Mouse (Mus musculus) cortical plate, adult 2 months (tissue): Measurements from ENCODE around the gene Gm12248. TPM values are rescaled to one million over a fixed set of nuclear protein-coding genes. Genes with fewer than 3 reads are reported as not detected.

ENCODE experiments used
- H3K27ac ChIP-seq: fragments of 200-500 bp; 2 replicates; pipeline ENCODE4 v1.5.1; 2012; ENCODE audit warnings: low read length, control low read depth, inconsistent platforms; ENCODE audit not compliant: insufficient read depth
- H3K4me1 ChIP-seq: fragments of 200-500 bp; 2 replicates; pipeline ENCODE4 v1.6.1; 2011; ENCODE audit warnings: low read length; ENCODE audit not compliant: control insufficient read depth, insufficient read depth
- H3K4me3 ChIP-seq: fragments of 200-500 bp; 2 replicates; pipeline ENCODE4 v1.5.1; 2011; ENCODE audit warnings: mild to moderate bottlenecking, low read length, control low read depth; ENCODE audit not compliant: insufficient read depth
- CTCF ChIP-seq: fragments of 200-500 bp; IDR thresholded peaks from 2 replicates; pipeline ENCODE4 v1.5.1; 2011; ENCODE audit warnings: mild to moderate bottlenecking, control low read depth, low read length; ENCODE audit not compliant: insufficient read depth; ENCODE audit errors: extremely low read depth
- POLR2A ChIP-seq: fragments of 200-500 bp; IDR thresholded peaks from 2 replicates; pipeline ENCODE4 v1.6.1; 2011; ENCODE audit warnings: mild to moderate bottlenecking, low read length, control low read depth; ENCODE audit not compliant: insufficient read depth; ENCODE audit errors: extremely low read depth
- polyA plus RNA-seq: library from polyadenylated mRNA; depleted of rRNA; stranded (reverse); fragments of >200 nt; gene quantifications from 2 replicates; pipeline ENCODE4 v1.2.3, GENCODE M21; 2012; rRNA removed

Gm12248 gene
- polyA plus RNA-seq, 1 experiment, result not detected

GRCm38 (mm10) chr11:58024271-58024670 lies 68.7 kb downstream of the Gm12248 start:
- TF ChIP-seq POLR2A (no peak), CTCF (no peak)
- Histone ChIP-seq H3K4me3 (no peak overlapping the region), H3K4me1 (peaks cover 16% of the 10 kb centered on the region), H3K27ac (no peak overlapping the region)

- no peak overlapping the region for H3K27ac ChIP-seq
Measured at GRCm38 (mm10) chr11:58021618-58022017, 71.3 kb downstream of the Gm12248 start.

DNA sequence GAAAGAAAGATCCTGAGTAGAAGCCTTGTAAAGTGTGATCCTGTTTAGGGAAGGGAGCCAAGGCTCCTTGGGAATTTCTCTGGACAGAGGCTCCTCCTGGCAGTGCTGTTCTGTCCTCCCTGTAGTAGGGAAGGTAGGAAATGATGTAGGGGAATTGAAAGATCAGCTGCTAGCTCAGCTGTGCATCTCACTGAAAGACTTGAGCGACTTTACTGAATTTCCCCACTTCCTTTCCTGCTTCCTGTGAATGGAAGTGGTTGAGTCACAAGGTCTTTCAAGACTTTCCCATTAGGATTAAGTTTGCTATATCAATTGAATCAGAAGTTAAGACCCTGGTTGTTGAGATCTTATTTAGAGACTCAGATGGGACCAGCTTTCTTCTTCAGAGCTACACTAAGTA lies 71.8 kb downstream of the Gm12248 start:
- Histone ChIP-seq H3K4me1 (peaks cover 27% of the 10 kb centered on the region), H3K27ac (no peak overlapping the region), H3K4me3 (no peak overlapping the region)
- TF ChIP-seq CTCF (no peak), POLR2A (no peak)

More at GRCm38 (mm10) chr11:58021618-58022017, 71.3 kb downstream of the Gm12248 start:
- no peak for TF ChIP-seq CTCF
- no peak for TF ChIP-seq POLR2A
- H3K4me1 ChIP-seq, result peaks cover 28% of the 10 kb centered on the region
- H3K4me3 ChIP-seq, result no peak overlapping the region

GRCm38 (mm10) chr11:58018701-58019100 lies 74.2 kb downstream of the Gm12248 start:
- H3K4me3 ChIP-seq, result no peak overlapping the region
- H3K27ac ChIP-seq, result no peak overlapping the region
- peaks cover 20% of the 10 kb centered on the region for H3K4me1 ChIP-seq
- TF ChIP-seq POLR2A (no peak), CTCF (no peak)

DNA sequence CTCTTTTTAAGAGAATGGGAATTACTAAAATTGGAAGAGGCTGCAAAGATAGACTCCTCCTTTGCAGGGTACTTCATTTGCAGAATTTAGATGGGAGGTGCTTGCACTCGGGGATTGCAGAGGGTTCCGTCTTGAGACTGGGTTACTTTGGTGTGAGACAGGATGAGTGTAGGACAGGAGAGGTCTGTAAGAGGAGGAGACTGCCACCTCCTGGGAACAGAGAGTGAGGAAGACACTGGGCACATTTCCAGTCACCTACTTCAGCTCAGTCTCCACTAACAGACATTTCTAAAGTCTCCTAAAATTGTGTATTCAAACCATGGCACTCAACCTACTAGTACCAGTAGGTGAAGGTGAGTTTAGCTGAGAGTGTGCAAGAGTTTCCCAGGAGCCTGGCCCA lies 74.6 kb downstream of the Gm12248 start:
- Histone ChIP-seq H3K4me3 (no peak overlapping the region), H3K27ac (no peak overlapping the region), H3K4me1 (peaks cover 20% of the 10 kb centered on the region)
- TF ChIP-seq CTCF (0 out of 2 replicates have a peak, but pooled peaks have one; percentile 36), POLR2A (no peak)

- Histone ChIP-seq H3K4me3 (no peak overlapping the region), H3K27ac (no peak overlapping the region), H3K4me1 (peaks cover 20% of the 10 kb centered on the region)
- TF ChIP-seq POLR2A (no peak), CTCF (no peak)
Measured at GRCm38 (mm10) chr11:58017422-58017821, 75.5 kb downstream of the Gm12248 start.

- peaks cover 18% of the 10 kb centered on the region for H3K4me1 ChIP-seq
- H3K4me3 ChIP-seq, result no peak overlapping the region
- no peak for TF ChIP-seq POLR2A
- no peak for TF ChIP-seq CTCF
- H3K27ac ChIP-seq, result no peak overlapping the region
Measured at GRCm38 (mm10) chr11:58016371-58016770, 76.6 kb downstream of the Gm12248 start.

- Histone ChIP-seq H3K4me1 (peaks cover 17% of the 10 kb centered on the region), H3K4me3 (no peak overlapping the region), H3K27ac (no peak overlapping the region)
- TF ChIP-seq POLR2A (no peak), CTCF (no peak)
Measured at GRCm38 (mm10) chr11:58015339-58015738, 77.6 kb downstream of the Gm12248 start.

- Histone ChIP-seq H3K4me1 (peaks cover 17% of the 10 kb centered on the region), H3K4me3 (no peak overlapping the region), H3K27ac (no peak overlapping the region)
- TF ChIP-seq CTCF (no peak), POLR2A (no peak)
Measured at GRCm38 (mm10) chr11:58014604-58015003, 78.3 kb downstream of the Gm12248 start.

Other genes starting within 250 kb of the Gm12248 start
- 44.1 and 46.0 TPM in 2 replicates for gene Larp1, start 84.1 kb downstream of the Gm12248 start, polyA plus RNA-seq
- gene Cnot8, start 11.0 kb upstream of the Gm12248 start, polyA plus RNA-seq, result 75.1 and 81.7 TPM in 2 replicates
- 8.6 and 9.5 TPM in 2 replicates for gene Gemin5, start 75.4 kb upstream of the Gm12248 start, polyA plus RNA-seq
- gene Mrpl22, start 78.5 kb upstream of the Gm12248 start, polyA plus RNA-seq, result 50.0 and 50.1 TPM in 2 replicates
- 9.0 and 9.6 TPM in 2 replicates for gene Igtp, start 106.4 kb upstream of the Gm12248 start, polyA plus RNA-seq
- 4.0 and 5.7 TPM in 2 replicates for gene Irgm2, start 106.5 kb upstream of the Gm12248 start, polyA plus RNA-seq
- gene 4930438A08Rik, start 181.7 kb upstream of the Gm12248 start, polyA plus RNA-seq, result not detected in 2 replicates
- 65.6 and 77.1 TPM in 2 replicates for gene Zfp692, start 213.9 kb upstream of the Gm12248 start, polyA plus RNA-seq
- 50.2 and 50.7 TPM in 2 replicates for gene Zfp672, start 237.2 kb upstream of the Gm12248 start, polyA plus RNA-seq
- gene Sh3bp5l, start 237.6 kb upstream of the Gm12248 start, polyA plus RNA-seq, result 42.4 and 44.6 TPM in 2 replicates